Mouse (Mus musculus) hindbrain, embryonic 15.5 days (tissue): ENCODE data around the gene Asic4. TPM values are rescaled to one million over a fixed set of nuclear protein-coding genes. Genes with fewer than 3 reads are reported as not detected.

Experiments used
- ATAC-seq: fragments of 200-750 bp; cut with Nextera tagmentation; 2 replicates; pipeline ENCODE4 v1.8.0; 2017; ENCODE audit warnings: low read depth, moderate number of reproducible peaks, moderate TSS enrichment; ENCODE audit not compliant: low FRiP score
- H3K27ac ChIP-seq: fragments of 300-500 bp; sonication (generic); replicated peaks from 2 replicates; pipeline ENCODE4 v1.5.1; 2015; ENCODE audit warnings: mild to moderate bottlenecking, inconsistent platforms
- H3K27me3 ChIP-seq: fragments of 300-500 bp; sonication (generic); 2 replicates; pipeline ENCODE4 v1.6.1; 2015; ENCODE audit warnings: control low read depth, inconsistent platforms
- H3K36me3 ChIP-seq: fragments of 300-500 bp; sonication (generic); 2 replicates; pipeline ENCODE4 v1.6.1; 2015; ENCODE audit warnings: control low read depth, inconsistent platforms
- H3K4me1 ChIP-seq: fragments of 300-500 bp; sonication (generic); replicated peaks from 2 replicates; pipeline ENCODE4 v1.6.1; 2015; ENCODE audit warnings: control low read depth, inconsistent platforms
- H3K4me2 ChIP-seq: fragments of 300-500 bp; sonication (generic); 2 replicates; pipeline ENCODE4 v1.6.1; 2015; ENCODE audit warnings: moderate library complexity, mild to moderate bottlenecking, inconsistent platforms
- H3K4me3 ChIP-seq: fragments of 300-500 bp; sonication (generic); 2 replicates; pipeline ENCODE4 v1.5.1; 2015; ENCODE audit warnings: mild to moderate bottlenecking, inconsistent platforms
- H3K9ac ChIP-seq: fragments of 300-500 bp; sonication (generic); 2 replicates; pipeline ENCODE4 v1.6.1; 2015; ENCODE audit warnings: inconsistent platforms
- H3K9me3 ChIP-seq: fragments of 300-500 bp; sonication (generic); 2 replicates; pipeline ENCODE4 v1.6.1; 2016; ENCODE audit warnings: control low read depth, inconsistent platforms
- WGBS: fragments of 180-500 bp; shearing (Covaris S2); methylation state at CpG from one replicate; pipeline ENCODE4 v1.1.7; 2015; 5-methylcytosine and 5-hydroxymethylcytosine counted together
- polyA plus RNA-seq: library from polyadenylated mRNA; unstranded; fragments of >200 nt; fragmentation: Nextera tagmentation; extraction: Ambion mirVana; gene quantifications from 2 replicates; pipeline ENCODE4 v1.2.1, GENCODE M21; 2015

Asic4 gene
- polyA plus RNA-seq, 1 experiment from 2014 or later, result 22.8 TPM

GRCm38 (mm10) chr1:75478497-75478896, 28.3 kb downstream of the Asic4 start:
- Histone ChIP-seq H3K9ac (peak overlapping the region; percentile 91), H3K4me1 (peaks cover 55% of the 10 kb centered on the region), H3K4me3 (peak overlapping the region; percentile 95), H3K27ac (peak overlapping the region; percentile 92), H3K4me2 (peak overlapping the region; percentile 84), H3K9me3 (no peaks in the 10 kb centered on the region), H3K27me3 (0 out of 2 replicates have a peak, but pooled peaks cover 5% of the 10 kb centered on the region), H3K36me3 (peaks cover 19% of the 10 kb centered on the region)
- ATAC-seq, result no peak; the same call in 1 of the 2 replicates
- 0% methylated on average over 15 of the region's 25 CpGs for WGBS

- Histone ChIP-seq H3K9me3 (no peaks in the 10 kb centered on the region), H3K27ac (peak within 1 kb of the TSS; percentile 92), H3K9ac (peak within 1 kb of the TSS; percentile 91), H3K4me3 (peak within 1 kb of the TSS; percentile 95), H3K36me3 (peaks cover 21% of the 10 kb centered on the region), H3K27me3 (0 out of 2 replicates have a peak, but pooled peaks cover 8% of the 10 kb centered on the region), H3K4me1 (peaks cover 55% of the 10 kb centered on the region), H3K4me2 (peak within 1 kb of the TSS; percentile 84)
- ATAC-seq, result peak; percentile 90
- WGBS, result under 1% methylated on average over 67 of the region's 76 CpGs
Measured at GRCm38 (mm10) chr1:75478916-75479634, 28.8 kb downstream of the Asic4 start, which contains the start of the genes Chpf and Tmem198. Gene Chpf (minus strand): TSS chr1:75479307. Gene Tmem198 (plus strand): TSS chr1:75479532.

- ATAC-seq, result no peak; the same call in 1 of the 2 replicates
- Histone ChIP-seq H3K4me2 (peak overlapping the region; percentile 84), H3K27me3 (peaks cover 13% of the 10 kb centered on the region), H3K9me3 (no peaks in the 10 kb centered on the region), H3K36me3 (peaks cover 22% of the 10 kb centered on the region), H3K4me1 (peaks cover 55% of the 10 kb centered on the region), H3K27ac (peak overlapping the region; percentile 92), H3K4me3 (peak overlapping the region; percentile 95), H3K9ac (peak overlapping the region; percentile 91)
- WGBS, result under 1% methylated on average over 22 of the region's 24 CpGs
Measured at GRCm38 (mm10) chr1:75479635-75479989, 29.4 kb downstream of the Asic4 start.

- 11% methylated on average over 13 of the region's 13 CpGs for WGBS
- peak overlapping the region; percentile 84 for H3K4me2 ChIP-seq
- ATAC-seq, result no peak
- H3K36me3 ChIP-seq, result peaks cover 23% of the 10 kb centered on the region
- peak overlapping the region; percentile 95 for H3K4me3 ChIP-seq
- H3K27ac ChIP-seq, result peak overlapping the region; percentile 92
- no peaks in the 10 kb centered on the region for H3K9me3 ChIP-seq
- peaks cover 17% of the 10 kb centered on the region for H3K27me3 ChIP-seq
- peaks cover 55% of the 10 kb centered on the region for H3K4me1 ChIP-seq
- peak overlapping the region; percentile 91 for H3K9ac ChIP-seq
Measured at GRCm38 (mm10) chr1:75480036-75480435, 29.8 kb downstream of the Asic4 start.

GRCm38 (mm10) chr1:75480735-75481134, 30.5 kb downstream of the Asic4 start:
- Histone ChIP-seq H3K4me3 (peak overlapping the region; percentile 95), H3K9ac (peak overlapping the region; percentile 91; the same call in 1 of the 2 replicates), H3K9me3 (no peaks in the 10 kb centered on the region), H3K27me3 (peaks cover 24% of the 10 kb centered on the region), H3K4me1 (peaks cover 55% of the 10 kb centered on the region), H3K4me2 (peak overlapping the region; percentile 84), H3K36me3 (peaks cover 23% of the 10 kb centered on the region), H3K27ac (no peak overlapping the region)
- WGBS, result 86% methylated on average over 7 of the region's 7 CpGs
- no peak for ATAC-seq

- Histone ChIP-seq H3K4me1 (peaks cover 38% of the 10 kb centered on the region), H3K4me3 (peak overlapping the region; percentile 55), H3K9ac (peak overlapping the region; percentile 40; the same call in 1 of the 2 replicates), H3K36me3 (peaks cover 22% of the 10 kb centered on the region), H3K27ac (no peak overlapping the region), H3K9me3 (no peaks in the 10 kb centered on the region), H3K4me2 (peak overlapping the region; percentile 94), H3K27me3 (peaks cover 59% of the 10 kb centered on the region)
- no peak for ATAC-seq
- WGBS, result 10% methylated on average over 24 of the region's 24 CpGs
Measured at GRCm38 (mm10) chr1:75486561-75486960, 36.3 kb downstream of the Asic4 start.

- peak overlapping the region; percentile 94 for H3K4me2 ChIP-seq
- H3K27me3 ChIP-seq, result peaks cover 57% of the 10 kb centered on the region
- peak; percentile 24; the same call in 1 of the 2 replicates for ATAC-seq
- H3K9ac ChIP-seq, result peak overlapping the region; percentile 40
- no peaks in the 10 kb centered on the region for H3K9me3 ChIP-seq
- 1% methylated on average over 13 of the region's 13 CpGs for WGBS
- peaks cover 33% of the 10 kb centered on the region for H3K4me1 ChIP-seq
- H3K4me3 ChIP-seq, result peak overlapping the region; percentile 55
- H3K36me3 ChIP-seq, result peaks cover 22% of the 10 kb centered on the region
- H3K27ac ChIP-seq, result no peak overlapping the region
Measured at GRCm38 (mm10) chr1:75487040-75487404, 36.8 kb downstream of the Asic4 start.

GRCm38 (mm10) chr1:75487405-75488161, 37.3 kb downstream of the Asic4 start:
- H3K4me3 ChIP-seq, result peak overlapping the region; percentile 55
- under 1% methylated on average over 62 of the region's 62 CpGs for WGBS
- peak overlapping the region; percentile 94 for H3K4me2 ChIP-seq
- peak overlapping the region; percentile 40 for H3K9ac ChIP-seq
- no peaks in the 10 kb centered on the region for H3K9me3 ChIP-seq
- peaks cover 22% of the 10 kb centered on the region for H3K36me3 ChIP-seq
- peaks cover 57% of the 10 kb centered on the region for H3K27me3 ChIP-seq
- peaks cover 27% of the 10 kb centered on the region for H3K4me1 ChIP-seq
- peak overlapping the region; percentile 20; the same call in 1 of the 2 replicates for H3K27ac ChIP-seq
- ATAC-seq, result peak; percentile 73

GRCm38 (mm10) chr1:75490785-75491551, 40.7 kb downstream of the Asic4 start:
- Histone ChIP-seq H3K4me1 (peaks cover 29% of the 10 kb centered on the region), H3K27me3 (peaks cover 38% of the 10 kb centered on the region)

GRCm38 (mm10) chr1:75492579-75493170, 42.4 kb downstream of the Asic4 start:
- Histone ChIP-seq H3K4me3 (no peak overlapping the region), H3K9ac (no peak overlapping the region), H3K9me3 (no peaks in the 10 kb centered on the region), H3K27ac (no peak overlapping the region), H3K4me2 (no peak overlapping the region), H3K27me3 (peaks cover 26% of the 10 kb centered on the region), H3K4me1 (peaks cover 17% of the 10 kb centered on the region), H3K36me3 (no peaks in the 10 kb centered on the region)
- 36% methylated on average over 24 of the region's 24 CpGs for WGBS
- no peak for ATAC-seq

More at GRCm38 (mm10) chr1:75490785-75491551, 40.7 kb downstream of the Asic4 start:
- Histone ChIP-seq H3K4me2 (no peak overlapping the region), H3K9me3 (no peaks in the 10 kb centered on the region), H3K4me3 (no peak overlapping the region), H3K36me3 (peaks cover under 1% of the 10 kb centered on the region; the same call in 1 of the 2 replicates), H3K9ac (no peak overlapping the region), H3K27ac (no peak overlapping the region)
- 86% methylated on average over 34 of the region's 34 CpGs for WGBS
- no peak for ATAC-seq
